Mouse (Mus musculus): Measurements from ENCODE around the gene Sdr42e1.

Sdr42e1 gene

DNA sequence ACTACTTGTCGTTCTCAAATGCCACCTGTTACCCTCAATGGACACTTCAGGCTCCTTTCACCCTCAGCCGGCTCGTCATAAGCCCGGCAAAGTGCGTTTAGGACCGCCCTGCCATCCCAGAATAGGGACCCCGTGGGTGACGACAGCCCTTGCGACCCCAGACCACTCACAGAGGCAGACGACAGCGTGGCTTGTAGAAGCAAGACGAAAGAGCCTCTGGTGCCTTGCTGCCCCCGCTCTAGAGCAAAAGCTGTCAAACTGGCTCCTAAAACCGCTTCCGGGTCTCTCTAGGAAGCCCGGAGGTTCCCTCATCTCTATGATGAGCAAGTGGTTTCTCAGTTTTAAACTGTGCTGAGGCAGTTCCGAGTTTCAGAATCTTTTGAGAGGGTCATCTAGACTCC, at the start of gene Sdr42e1:
Gene Sdr42e1 (minus strand): TSS at position 260 of the 401 bp plus-strand sequence.
- DNase-seq (ENCODE audit: low spot score): peak; percentile 7

DNA sequence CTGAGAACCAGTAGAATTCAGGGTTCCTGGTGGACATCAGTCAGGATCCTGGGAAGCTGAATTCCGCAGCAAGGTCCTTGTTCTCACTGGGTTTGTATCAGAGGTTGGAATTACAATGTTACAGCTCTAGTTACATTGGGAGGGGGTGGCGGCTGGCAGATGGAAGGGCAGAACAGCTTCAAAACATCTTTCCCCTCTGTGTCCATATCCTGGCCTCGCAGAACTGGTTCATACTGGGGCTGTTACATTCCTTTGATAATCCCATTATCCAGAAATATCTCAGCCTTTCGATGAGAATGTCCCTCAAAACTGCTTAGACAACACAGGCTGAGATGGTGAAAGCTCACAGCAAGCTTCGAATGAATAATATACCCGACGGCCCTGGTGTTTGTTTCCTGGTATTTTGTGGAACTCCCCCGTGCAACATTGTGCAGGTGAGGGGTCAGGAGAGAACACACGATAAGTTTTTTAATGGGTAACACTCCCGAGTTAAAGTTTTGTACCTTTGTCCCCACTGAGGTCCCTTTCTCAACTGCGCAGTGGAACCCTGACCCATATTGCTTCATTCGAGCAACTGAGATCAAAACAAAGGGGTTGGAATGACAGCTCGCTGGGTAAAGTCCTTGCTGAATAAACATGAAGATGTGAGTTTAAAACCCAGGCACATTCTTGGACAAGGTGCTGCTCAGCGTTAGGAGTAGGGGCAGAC, 44.8 kb upstream of the Sdr42e1 start:
- DNase-seq (ENCODE audit: low spot score): no peak

DNA sequence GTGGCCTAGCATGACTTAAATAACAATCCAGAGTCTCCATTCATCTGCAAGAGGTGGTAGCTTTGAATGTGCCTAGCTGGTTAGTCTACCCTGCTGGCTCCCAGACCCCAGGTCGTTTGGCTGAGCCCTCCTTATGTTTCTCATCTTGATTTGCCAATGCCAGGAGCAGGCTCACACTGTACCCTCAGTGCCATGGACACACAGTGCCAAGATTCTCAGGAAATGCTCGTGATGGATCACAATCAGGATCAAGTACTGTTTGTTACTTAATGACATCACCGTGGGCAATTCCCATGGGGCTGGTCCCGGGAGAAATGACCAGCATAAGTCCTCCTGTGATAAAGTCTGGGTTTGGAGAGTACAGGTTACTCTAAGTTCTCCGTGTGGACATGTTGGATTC, 42.4 kb upstream of the Sdr42e1 start:
- DNase-seq (ENCODE audit: low spot score): no peak

DNA sequence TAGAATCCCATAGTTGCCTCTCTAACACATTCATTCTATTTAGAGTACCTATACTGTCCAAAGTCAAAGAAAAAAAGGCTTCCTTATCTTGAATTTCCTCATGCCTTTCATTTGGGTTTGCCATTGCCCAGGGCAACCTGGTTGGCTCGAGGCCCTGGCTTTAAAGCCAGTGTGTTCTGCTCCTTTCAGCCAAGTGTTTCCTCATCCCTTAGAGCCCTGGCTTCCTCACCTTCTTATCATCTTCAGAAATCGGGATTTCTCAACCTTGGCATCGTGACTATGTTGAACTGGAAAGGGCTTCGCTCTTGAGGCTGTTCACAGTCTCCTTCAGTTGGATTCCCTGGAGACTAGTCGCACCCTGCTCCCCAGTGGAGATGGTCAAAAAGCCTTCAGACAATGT, 41.1 kb upstream of the Sdr42e1 start:
- DNase-seq (ENCODE audit: low spot score): no peak

DNA sequence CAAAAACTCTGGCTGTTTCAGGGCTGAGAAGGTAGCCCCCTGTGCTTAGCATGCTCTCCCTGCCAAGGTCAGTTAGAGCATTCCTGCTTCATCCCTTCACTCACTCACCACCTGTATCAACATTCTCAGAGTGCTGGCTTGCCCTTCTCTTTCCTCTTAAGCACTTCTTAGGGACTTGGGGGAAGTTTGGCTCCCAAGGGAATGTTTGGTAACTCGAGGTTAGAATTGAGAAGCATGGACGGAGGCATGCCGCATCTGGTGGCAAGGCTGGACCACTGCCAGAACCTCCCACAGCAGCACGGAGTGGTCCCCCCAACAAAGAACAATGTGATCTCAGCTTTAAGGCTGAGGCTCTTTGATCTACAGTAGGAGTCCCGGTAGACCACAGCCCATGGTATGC, 38.7 kb upstream of the Sdr42e1 start:
- DNase-seq (ENCODE audit: low spot score): no peak

DNA sequence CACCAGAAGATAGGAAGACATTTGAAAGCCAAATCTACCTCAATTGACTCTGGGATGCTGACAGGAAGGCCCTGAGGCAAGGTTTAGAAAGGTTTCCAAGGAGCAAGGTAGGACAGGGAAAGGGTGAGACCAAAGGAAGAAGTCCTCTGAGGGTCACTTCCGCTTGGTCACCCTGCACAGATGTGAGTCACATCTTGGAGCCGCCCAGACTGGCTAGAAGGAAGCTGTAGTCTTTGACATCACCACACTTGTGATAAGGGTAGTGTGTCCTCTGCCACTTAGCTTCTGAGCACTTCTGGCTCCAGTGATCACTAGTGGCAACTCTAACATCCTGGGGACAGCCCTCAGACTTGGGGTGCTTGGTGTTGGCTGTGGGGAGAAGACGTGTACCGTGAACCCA, 32.7 kb upstream of the Sdr42e1 start:
- no peak for DNase-seq (ENCODE audit: low spot score)

DNA sequence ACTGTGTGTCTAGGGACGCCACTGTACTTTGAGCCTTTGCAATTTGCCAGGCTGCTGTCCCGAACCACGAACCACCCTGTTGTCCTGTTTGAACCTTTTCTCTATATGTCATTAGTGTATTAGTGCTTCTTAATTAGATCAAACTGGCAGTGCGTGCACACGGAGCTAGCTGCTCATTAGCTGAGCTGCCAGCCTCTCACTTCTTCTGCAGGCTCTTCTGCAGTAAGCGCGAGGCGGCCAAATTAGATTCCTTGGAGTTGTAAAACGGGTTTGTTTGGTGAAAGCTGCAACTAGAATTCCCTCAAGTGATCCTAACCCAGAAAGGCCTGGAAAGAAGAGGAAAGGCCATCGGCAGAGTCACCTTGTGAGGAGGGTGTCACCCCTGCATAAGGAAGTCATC, 29.2 kb upstream of the Sdr42e1 start:
- no peak for DNase-seq (ENCODE audit: low spot score)

DNA sequence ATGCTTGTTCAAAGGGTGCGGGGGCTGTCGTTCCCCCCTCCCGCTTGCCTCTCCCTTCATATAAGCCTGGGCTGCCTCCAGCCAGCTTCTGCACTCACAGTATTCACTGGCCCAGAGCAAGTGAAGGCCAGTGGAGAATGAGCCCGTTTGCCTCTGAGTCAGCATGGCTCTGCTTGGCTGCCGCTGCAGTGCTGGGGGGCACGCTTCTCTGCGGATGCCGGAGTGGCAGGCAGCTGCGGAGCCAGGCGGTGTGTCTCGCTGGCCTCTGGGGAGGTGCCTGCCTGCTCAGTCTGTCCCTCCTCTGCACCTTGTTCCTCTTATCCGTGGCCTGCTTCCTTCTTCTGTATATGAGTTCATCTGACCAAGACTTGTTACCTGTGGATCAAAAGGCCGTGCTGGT, 28.4 kb upstream of the Sdr42e1 start, which contains the start of gene Hsd17b2:
Gene Hsd17b2 (plus strand): TSS at position 46 of the 400 bp plus-strand sequence.
- no peak for DNase-seq (ENCODE audit: low spot score)

DNA sequence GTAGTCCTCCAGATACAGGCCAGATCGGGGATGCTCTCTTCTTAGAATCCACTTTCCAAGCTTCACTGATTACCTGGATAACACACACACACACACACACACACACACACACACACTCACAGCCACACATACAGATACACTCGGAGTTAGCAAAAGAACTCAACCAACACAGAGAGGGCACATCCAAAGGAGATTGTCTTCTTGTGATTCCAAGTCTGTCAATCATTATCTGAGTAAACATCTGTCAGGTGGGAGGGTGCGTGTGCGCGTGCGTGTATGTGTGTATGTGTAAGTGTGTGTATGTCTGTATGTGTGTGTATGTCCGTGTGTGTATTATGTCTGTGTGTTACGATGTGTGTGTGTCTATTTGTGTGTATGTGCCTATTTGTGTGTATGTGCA, 27.8 kb upstream of the Sdr42e1 start:
- no peak for DNase-seq (ENCODE audit: low spot score)

DNA sequence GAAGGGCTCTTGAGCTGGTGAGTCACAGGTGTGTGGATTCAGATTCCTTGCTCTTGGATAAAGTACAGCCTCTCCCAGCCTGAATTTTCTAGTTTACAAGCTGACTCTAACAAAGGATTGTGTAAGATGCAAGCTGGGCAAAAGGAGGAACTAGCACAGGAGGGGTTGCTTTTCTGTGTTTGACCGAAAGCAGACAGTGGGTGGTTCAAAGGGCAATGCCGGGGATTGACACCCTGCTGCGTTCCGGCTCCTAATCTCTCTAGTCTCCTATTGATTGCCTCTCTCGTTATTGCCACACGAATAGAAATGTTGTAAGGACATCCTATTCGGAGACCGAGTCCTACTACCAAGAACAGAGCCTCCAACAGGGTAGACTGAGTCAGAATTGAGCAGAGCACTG, 27.2 kb upstream of the Sdr42e1 start:
- no peak for DNase-seq (ENCODE audit: low spot score)

DNA sequence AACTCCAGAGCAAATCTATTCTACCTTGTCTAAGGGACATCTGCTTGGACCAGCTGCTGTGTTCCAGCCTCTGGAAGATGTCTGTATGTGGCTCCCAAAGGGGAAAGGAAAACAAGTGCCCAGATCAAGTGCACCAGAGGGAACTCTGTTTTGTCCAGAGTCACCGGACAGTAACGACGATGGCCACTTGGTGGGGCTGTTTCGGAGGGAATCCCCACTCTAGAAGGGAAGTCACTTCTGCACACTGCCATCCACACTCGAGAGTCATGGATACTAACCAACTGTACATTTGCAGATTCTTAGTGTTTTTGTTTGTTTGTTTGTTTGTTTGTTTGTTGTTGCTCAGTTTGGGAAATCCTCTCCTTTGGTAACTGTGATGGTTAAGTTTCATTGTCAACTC, 23.8 kb upstream of the Sdr42e1 start:
- DNase-seq (ENCODE audit: low spot score): no peak

DNA sequence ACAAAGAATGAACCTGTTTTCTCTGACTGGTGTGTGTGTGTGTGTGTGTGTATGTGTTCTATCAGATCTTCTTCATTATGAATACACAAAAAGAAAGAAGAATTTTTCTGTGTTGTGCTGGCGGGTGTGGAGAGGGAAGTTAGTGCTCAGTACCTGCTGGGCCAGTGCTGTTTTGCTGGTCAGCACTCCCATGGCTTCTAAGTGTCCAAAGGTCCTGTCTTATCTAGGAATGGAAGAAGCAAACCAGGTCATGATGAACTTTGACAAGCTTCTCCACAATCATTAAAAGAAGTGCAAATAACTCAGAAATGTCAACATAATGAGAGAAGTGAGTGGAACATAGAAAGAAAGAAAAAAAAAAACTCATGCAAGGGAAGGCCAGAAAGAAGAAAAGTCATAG, 22.1 kb upstream of the Sdr42e1 start:
- DNase-seq (ENCODE audit: low spot score): no peak

DNA sequence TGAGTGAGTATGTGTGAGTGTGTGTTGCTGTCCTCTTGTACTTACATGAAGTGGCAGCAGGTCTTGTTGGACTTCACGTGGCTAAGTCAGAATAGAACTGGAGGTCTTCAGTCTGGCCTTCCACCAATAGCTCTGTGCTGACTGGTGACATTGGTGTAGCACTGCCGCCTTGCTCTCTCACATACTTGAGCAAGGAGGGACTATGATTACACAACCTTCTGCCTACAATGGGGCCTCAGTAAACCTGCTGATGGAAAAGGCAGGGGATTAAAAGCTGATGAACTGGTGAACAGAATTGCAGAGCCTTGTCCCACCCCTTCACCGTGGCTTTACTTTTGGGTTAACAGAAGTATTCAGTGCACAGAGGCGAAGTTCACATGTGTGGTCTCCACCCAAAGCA, 18.6 kb upstream of the Sdr42e1 start:
- DNase-seq (ENCODE audit: low spot score): no peak

DNA sequence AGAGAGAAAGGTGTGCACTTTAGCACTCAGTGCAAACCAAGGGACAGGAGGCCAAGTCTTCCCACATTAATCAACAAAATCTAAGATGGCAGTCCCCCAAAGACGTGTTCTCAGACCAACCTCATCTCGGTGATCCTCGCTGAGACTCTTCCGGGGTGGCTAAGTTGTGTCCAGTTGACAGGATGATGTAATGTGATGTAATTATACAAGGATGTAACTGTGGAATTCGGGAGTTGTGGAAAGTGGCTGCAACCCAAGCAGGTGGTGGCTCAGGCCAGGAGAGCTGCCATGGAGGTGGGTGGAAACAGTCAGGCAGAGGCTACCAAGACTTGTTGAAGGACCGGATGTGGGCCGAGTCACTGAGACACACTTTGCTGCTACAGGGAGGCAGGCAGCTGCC, 14.4 kb upstream of the Sdr42e1 start:
- no peak for DNase-seq (ENCODE audit: low spot score)

DNA sequence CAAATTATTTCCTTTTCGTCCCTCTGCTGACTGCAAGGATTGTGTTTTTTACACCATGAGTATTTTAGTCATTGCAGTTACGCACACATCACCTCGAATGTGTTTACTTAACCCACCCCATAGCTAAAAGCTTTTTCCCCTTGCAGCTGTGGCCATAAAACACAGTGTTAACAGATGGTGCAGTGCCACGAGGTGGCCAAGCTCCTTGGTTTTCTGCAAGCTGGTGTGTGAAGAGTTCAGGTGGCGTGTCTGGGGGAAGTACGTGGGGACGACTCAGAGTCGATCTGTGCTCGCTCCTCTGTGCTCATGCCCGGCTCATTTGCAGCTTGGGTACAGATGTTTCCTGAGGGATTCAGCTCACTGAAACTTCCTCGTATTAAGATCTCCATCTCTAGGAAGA, 11.0 kb upstream of the Sdr42e1 start:
- no peak for DNase-seq (ENCODE audit: low spot score)

DNA sequence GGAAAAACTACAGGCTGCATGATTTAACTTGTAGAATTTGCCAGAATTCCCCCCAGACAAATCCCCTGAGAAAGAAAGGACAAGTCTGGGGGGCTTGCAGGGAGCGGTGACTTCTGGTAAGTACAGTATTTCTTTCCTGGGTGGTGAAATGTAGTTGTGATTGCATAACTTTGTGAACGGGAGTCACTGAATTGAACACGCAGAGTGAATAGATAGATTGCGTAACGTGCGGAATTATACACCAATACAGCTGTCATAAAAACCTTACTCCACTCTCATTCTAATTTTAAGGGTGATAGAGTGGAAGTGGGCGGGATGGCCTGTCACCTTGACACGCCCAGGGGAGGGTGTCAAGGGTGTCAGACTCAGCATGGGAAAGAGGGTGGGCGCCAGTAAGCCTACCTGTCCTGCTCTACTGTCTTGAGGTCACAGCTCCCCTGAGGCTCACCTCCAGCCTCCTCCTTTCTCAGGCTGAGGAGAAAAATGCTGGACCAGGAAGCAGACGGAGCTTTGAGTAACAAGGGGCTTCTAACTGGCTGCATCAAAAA, 10.5 kb upstream of the Sdr42e1 start:
- no peak for DNase-seq (ENCODE audit: low spot score)

DNA sequence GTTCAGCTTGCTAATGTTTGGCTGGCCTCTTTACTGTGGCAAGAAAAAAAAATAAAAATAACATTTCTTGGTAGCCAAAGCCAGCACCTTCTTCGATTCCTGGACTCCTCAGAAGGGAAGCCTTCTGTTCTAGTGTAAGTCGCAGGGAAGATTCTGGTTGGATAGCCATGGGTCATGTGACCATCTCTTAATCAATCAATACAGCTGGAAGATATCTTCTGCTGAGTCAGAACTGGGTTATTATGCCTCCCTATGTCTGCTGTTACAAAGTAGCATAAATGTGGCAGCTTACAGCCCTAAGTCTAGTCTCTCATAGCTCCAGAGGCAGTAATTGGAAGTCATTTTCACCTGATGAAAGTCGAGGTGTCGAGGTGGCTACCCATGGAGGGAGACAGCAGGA, 5.2 kb upstream of the Sdr42e1 start:
- no peak for DNase-seq (ENCODE audit: low spot score)

DNA sequence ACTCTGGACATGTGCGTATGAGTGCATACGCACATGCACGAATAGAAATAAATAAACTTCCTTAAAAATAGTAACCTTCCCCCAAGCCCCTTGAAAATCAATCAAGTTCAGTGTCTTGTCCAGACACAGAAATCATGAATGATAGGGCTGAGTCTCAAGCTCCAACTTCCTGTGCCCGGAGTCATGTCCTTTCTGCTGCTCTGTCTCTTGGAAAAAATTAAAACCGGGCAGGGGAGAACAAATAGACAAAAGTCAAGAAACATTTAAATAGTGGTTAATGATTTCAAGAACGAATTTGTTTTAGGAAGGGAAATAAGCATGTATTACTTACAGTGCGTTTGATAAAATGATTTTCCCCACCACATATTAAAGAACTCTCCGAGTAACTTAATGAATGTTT, 3.5 kb upstream of the Sdr42e1 start:
- DNase-seq (ENCODE audit: low spot score): no peak

DNA sequence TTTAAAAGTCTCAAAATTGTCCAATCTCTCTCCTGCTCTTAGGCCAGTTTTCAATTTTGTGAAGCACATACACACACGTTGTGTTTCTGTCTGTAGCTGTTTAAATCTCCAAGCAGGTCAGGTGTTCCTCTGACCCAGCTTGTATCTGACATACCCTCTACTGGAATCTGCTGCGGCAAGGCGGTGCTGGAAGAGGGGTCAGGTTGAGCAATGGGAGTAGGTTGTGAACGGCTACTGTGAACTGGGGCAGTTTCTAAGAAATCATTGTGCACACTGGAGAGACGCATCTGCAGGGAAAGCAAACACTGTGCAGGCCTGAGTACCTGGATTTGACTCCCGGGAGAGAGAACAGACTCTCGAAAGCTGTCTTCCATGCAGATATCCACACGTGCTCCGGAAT, 3.0 kb upstream of the Sdr42e1 start:
- DNase-seq (ENCODE audit: low spot score): no peak

DNA sequence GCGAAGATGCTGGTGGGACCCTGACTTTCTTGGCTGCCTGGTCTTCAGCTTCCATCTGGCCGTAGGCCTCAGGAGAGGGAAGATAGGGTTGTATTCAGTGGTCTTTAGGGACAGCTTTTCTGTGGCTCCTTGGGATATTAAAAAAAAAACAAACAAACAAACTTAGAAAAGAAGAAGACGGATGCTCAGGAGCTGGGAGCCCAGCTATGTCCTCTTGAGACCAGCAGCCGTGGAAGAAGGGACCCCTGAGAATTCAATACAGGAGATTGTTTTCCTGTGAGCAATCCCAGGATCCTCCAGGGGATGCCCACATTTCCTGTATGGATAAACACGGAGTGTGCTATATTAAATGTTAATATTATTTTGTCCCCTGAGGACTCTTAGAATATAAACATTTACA, 1.7 kb upstream of the Sdr42e1 start:
- DNase-seq (ENCODE audit: low spot score): no peak

DNA sequence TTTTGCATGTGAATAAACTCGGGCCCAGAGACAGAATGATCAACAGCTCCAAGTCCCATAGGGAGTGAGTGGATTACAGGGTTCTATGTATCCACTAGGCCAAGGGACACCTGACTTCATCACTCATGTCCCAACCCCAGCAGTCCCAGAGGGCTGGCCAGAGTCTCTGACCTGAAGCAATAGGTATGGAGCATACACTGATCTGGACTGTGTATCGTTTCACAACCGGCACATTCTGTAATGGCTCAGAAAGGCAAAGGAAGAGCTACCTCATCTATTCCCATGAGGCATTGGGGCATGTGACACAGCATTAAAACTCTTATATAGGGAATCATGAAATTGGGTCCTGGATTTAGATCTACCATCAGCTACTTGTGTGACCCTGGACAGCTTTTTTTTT, 931 bp downstream of the Sdr42e1 start:
- DNase-seq (ENCODE audit: low spot score): no peak

DNA sequence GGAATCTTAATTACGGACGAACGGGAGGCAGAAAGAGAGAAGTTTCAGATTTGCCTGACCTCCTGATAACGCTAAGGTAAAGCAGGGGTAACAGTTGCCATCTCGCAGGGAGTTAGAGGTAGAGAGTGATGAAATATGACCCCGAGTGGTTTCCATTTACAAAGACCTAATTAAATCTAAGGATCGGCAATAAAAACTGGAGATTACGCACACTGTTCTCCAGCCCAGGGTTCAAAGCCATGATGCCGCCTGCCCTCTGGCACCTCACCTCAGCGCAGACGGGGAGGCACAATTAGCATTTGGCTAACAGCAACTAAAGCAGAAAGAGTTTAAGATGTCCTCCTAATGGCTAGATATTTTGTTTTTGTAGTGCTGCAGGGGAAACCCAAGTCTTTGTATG, 3.0 kb downstream of the Sdr42e1 start:
- DNase-seq (ENCODE audit: low spot score): no peak

DNA sequence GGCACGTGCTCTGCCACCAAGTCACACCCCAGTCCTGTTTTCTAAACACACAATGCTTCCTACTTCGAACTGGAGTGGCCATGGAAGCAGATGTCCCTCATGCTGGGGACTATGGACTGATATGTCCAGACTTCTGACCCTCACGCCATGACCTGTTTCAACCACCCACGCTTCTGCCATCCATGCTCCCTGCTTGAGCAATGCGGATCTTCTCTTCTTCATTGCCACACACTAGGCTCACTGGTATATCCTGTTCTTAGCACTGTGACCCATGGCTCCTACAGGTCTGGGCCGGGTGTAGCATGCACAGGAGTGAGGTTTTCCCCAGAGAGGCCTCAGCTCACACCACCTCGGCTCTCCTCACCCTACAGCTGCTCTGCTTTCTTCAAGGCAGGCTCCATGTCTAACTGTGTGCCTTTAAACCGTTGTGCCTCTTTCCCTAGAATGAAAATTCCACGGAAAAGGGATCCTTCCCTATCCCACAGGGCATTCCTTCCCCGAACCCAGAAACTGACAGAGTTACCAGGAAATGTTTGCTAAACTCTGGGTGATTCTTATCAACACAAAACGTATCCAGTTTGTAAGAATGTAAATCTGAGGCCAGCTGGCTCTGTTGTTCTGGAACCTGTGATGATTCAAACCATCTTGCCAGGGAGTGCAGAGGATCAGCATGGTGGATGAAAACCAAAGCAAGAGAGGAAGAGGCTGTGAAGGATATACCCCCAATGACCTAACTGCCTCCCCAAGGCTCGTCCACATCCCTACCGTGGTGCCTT, 6.0 kb downstream of the Sdr42e1 start:
- DNase-seq (ENCODE audit: low spot score): no peak
